Comparison of ENCODE assay signal across 8 mouse cellular contexts in the genomic region with DNA sequence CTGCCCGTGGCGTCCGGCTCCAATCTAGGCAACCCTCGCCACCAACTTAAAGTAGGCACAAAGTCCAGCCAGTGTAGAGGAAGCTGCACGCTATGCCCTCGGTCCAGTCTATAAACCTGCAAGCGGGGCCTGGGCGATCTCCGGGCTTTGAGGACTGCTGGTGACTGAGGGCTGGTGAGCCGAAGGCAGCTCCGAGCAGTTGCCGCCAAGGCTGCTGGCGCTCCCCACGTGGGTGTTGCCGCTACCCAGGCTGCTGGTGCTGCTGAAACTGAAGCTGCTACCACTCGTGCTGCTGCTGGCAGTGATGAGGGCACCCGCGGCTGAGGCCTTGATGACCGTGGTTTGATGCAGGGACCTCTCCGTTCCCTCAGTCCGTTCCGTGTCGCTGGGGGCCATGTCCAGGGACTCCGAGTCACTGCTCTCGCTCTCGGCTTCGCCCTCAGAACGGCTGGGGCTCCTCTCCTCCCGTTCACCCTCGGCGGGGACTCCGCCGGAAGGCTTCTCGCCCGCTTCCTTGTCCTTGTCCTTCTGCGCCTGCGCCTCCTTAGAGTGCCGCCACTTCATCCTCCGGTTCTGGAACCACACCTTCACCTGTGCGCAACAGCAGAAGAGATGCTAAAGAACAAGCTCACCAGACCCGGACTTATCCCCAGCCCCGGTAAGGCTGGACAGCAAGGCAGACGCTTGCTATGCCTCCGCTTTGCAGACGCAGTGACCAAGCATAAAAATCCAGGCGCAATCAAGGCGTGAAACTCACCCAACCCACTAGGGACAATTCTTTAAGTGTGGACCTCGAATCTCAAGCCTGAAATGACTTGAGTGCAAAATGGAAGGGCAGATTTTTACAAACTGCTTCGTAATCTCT. TPM values are rescaled to one million over a fixed set of nuclear protein-coding genes. Genes with fewer than 3 reads are reported as not detected.
A peak's percentile ranks its signal among the peaks of the same experiment; 100 is the strongest.
DNase-seq lines count a peak whose midpoint lies in the region; ATAC-seq and TF ChIP-seq lines count a peak whose summit lies in the region.

No protein-coding gene starts in this region.

- peak overlapping the region; percentile 60 for H3K4me3 ChIP-seq in E14TG2a.4 (replicated peaks; ENCODE audit: low read length)
- H3K4me3 ChIP-seq in embryonic facial prominence, embryonic 12.5 days, result peak overlapping the region; percentile 36
- peak overlapping the region; percentile 34 for H3K4me3 ChIP-seq in midbrain, postnatal 0 days (ENCODE audit: low read depth, low read length)

- H3K9me3 ChIP-seq in E14TG2a.4 (ENCODE audit: low read length), result peaks cover 4% of the 10 kb centered on the region; the same call in 1 of the 2 replicates
- H3K9me3 ChIP-seq in embryonic facial prominence, embryonic 12.5 days, result no peaks in the 10 kb centered on the region
- no peaks in the 10 kb centered on the region for H3K9me3 ChIP-seq in midbrain, postnatal 0 days (ENCODE audit: low read length)

- no peak overlapping the region for H3K27ac ChIP-seq in embryonic facial prominence, embryonic 12.5 days
- no peak overlapping the region for H3K27ac ChIP-seq in midbrain, postnatal 0 days (ENCODE audit: low read depth, low read length)

- H3K4me2 ChIP-seq in embryonic facial prominence, embryonic 12.5 days (replicated peaks), result peak overlapping the region; percentile 66
- peak overlapping the region; percentile 54 for H3K4me2 ChIP-seq in midbrain, postnatal 0 days (ENCODE audit: low read depth, low read length, poor library complexity, severe bottlenecking)

- H3K36me3 ChIP-seq in E14TG2a.4 (ENCODE audit: insufficient read depth, low read length), result no peaks in the 10 kb centered on the region
- H3K36me3 ChIP-seq in embryonic facial prominence, embryonic 12.5 days, result no peaks in the 10 kb centered on the region
- no peaks in the 10 kb centered on the region for H3K36me3 ChIP-seq in midbrain, postnatal 0 days (ENCODE audit: insufficient read depth, low read length)

- WGBS in embryonic facial prominence, embryonic 12.5 days, result 2% methylated on average over 48 of the region's 49 CpGs
- WGBS in midbrain, postnatal 0 days, result 4% methylated on average over 49 of the region's 49 CpGs

- peak overlapping the region; percentile 40 for H3K9ac ChIP-seq in embryonic facial prominence, embryonic 12.5 days
- H3K9ac ChIP-seq in midbrain, postnatal 0 days (replicated peaks; ENCODE audit: low read length, poor library complexity, severe bottlenecking), result 0 out of 2 replicates have a peak overlapping the region, but pooled peaks have one; percentile 13

- H3K27me3 ChIP-seq in E14TG2a.4 (ENCODE audit: insufficient read depth, low read length), result peaks cover 95% of the 10 kb centered on the region
- peaks cover 87% of the 10 kb centered on the region for H3K27me3 ChIP-seq in embryonic facial prominence, embryonic 12.5 days
- peaks cover 80% of the 10 kb centered on the region for H3K27me3 ChIP-seq in midbrain, postnatal 0 days (ENCODE audit: insufficient read depth, low read length)

- no peak for TF ChIP-seq CTCF in E14TG2a.4 (conservative IDR thresholded peaks at IDR 0.05; ENCODE audit: low read length)
- no peak for TF ChIP-seq CTCF in midbrain, postnatal 0 days (IDR thresholded peaks at IDR 0.05)

- DNase-seq in frontal cortex, postnatal 36 days (ENCODE audit: low spot score in 2 of 2), result peak; percentile 38 to 45
- no peak for DNase-seq in frontal cortex, postnatal 10 days (ENCODE audit: low spot score in 2 of 2)
- DNase-seq in kidney, postnatal 10 days, result peak; percentile 43
- DNase-seq in midbrain, postnatal 0 days (ENCODE audit: low spot score), result peak; percentile 31
- DNase-seq in adipocyte (ENCODE audit: low spot score), result no peak
- DNase-seq in urinary bladder, adult 2 months (ENCODE audit: low spot score), result no peak

- 0 out of 2 replicates have a peak, but pooled peaks have one; percentile 38 for ATAC-seq in embryonic facial prominence, embryonic 12.5 days (ENCODE audit: insufficient number of reproducible peaks, insufficient read depth, low FRiP score, low TSS enrichment)
- no peak for ATAC-seq in midbrain, postnatal 0 days (ENCODE audit: low FRiP score)

- peaks cover 43% of the 10 kb centered on the region for H3K4me1 ChIP-seq in E14TG2a.4 (replicated peaks; ENCODE audit: low read depth, low read length)
- peaks cover 12% of the 10 kb centered on the region; the same call in 1 of the 2 replicates for H3K4me1 ChIP-seq in embryonic facial prominence, embryonic 12.5 days
- 0 out of 2 replicates have a peak, but pooled peaks cover 4% of the 10 kb centered on the region for H3K4me1 ChIP-seq in midbrain, postnatal 0 days (ENCODE audit: insufficient read depth, low read length)

RNA-seq across cellular contexts. Expression of a gene that starts 4.8 kb away (rescaled TPM):
- 8.4 and 9.7 TPM in 2 replicates for polyA plus RNA-seq in embryonic facial prominence, embryonic 12.5 days (2016; fragmentation: Nextera tagmentation; extraction: Ambion mirVana)
- 0.71 and 1.5 TPM in 2 replicates for total RNA-seq in midbrain, postnatal 0 days (2014; rRNA removed)
- 1.5 and 1.9 TPM in 2 replicates for polyA plus RNA-seq in midbrain, postnatal 0 days (2015; fragmentation: Nextera tagmentation; extraction: Ambion mirVana)
- polyA plus RNA-seq in urinary bladder, adult 2 months (2012; rRNA removed), result 3.6 and 4.3 TPM in 2 replicates

Comparison
In these comparisons a context has a peak if more than half of its experiments do, and no peak if none do; other contexts are left out.
1. DNase-seq: peak in frontal cortex, postnatal 36 days (2 of 2), kidney, postnatal 10 days (single experiment) and midbrain, postnatal 0 days (single experiment); none in frontal cortex, postnatal 10 days (0 of 2), adipocyte (single experiment) and urinary bladder, adult 2 months (single experiment).
2. Peak in every context shown above with its lines, with median percentiles within 50 percentile points of each other: H3K4me3 ChIP-seq.